Mouse (Mus musculus) bone marrow macrophage, adult 2 months (primary cell): ENCODE data around the gene Dennd2c.

Source experiments
- CTCF ChIP-seq: IDR thresholded peaks from 2 replicates; pipeline ENCODE4 v1.5.1; 2012; ENCODE audit warnings: low read depth, mild to moderate bottlenecking, low read length, moderate library complexity
- POLR2A ChIP-seq: IDR thresholded peaks from 2 replicates; pipeline ENCODE4 v1.6.1; 2012; ENCODE audit warnings: mild to moderate bottlenecking, low read depth, low read length, borderline replicate concordance

DNA sequence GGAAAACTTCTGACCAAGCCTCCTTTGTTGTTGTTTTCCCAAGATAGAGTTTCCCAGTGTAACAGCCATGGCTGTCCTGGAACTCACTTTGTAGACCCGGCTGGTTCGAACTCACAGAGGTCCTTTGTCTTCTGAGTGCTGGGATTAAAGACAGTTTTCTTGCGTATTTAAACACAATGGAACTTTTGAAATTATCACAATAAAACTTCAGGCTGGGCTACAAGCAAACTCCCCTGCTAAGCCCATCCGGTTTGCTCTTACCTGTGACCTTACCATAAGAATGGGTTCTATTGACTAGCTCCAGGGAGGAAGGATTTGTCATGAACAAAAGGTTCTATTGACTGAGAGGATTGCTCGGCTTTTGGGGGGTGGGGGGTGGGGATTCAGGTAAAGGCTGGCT is 105.3 kb downstream of the Dennd2c start:
- no peak for TF ChIP-seq POLR2A
- no peak for TF ChIP-seq CTCF
